Mouse (Mus musculus) CH12.LX (cell line): ENCODE measurements around the gene Eml1. TPM values are rescaled to one million over a fixed set of nuclear protein-coding genes. Genes with fewer than 3 reads are reported as not detected.

Source experiments
- DNase-seq: peaks from one replicate; pipeline ENCODE4 v3.0.0-alpha.2; 2013; ENCODE audit errors: extremely low read depth
- H3K27ac ChIP-seq: 2 replicates; pipeline ENCODE4 v1.5.1; 2012; ENCODE audit warnings: low read depth, mild to moderate bottlenecking, control low read depth, moderate library complexity; ENCODE audit not compliant: insufficient read depth
- H3K27me3 ChIP-seq: replicated peaks from 2 replicates; pipeline ENCODE3; 2012; ENCODE audit warnings: inconsistent platforms
- H3K36me3 ChIP-seq, 2 experiments: replicated peaks in 1 of 2; 2 replicates each; pipeline versions ENCODE3 to v1.6.1; 2012; ENCODE audit warnings: inconsistent platforms in 1 of 2, low read length in 1 of 2, mild to moderate bottlenecking in 1 of 2, mixed read lengths in 1 of 2, moderate library complexity in 1 of 2; ENCODE audit not compliant: control insufficient read depth in 1 of 2, insufficient read depth in 1 of 2
- H3K4me1 ChIP-seq, 2 experiments: 2 replicates each; pipeline ENCODE4 v1.6.1; 2012; ENCODE audit warnings: inconsistent platforms in 1 of 2, moderate library complexity in 1 of 2; ENCODE audit not compliant: insufficient read depth in 2 of 2, control insufficient read depth in 1 of 2
- H3K4me2 ChIP-seq: 2 replicates; pipeline ENCODE4 v1.6.1; 2012; ENCODE audit warnings: low read depth, mild to moderate bottlenecking, control low read depth; ENCODE audit not compliant: poor library complexity, insufficient read depth, severe bottlenecking
- H3K4me3 ChIP-seq, 3 experiments: fragments of 150-350 bp in 1 of 3; sonication (generic) in 1 of 3; replicated peaks in 1 of 3; 2 replicates each; pipeline versions ENCODE3 to v1.5.1; 2011 to 2012; ENCODE audit warnings: low read depth in 2 of 3, low read length in 2 of 3, mild to moderate bottlenecking in 2 of 3, moderate library complexity in 2 of 3, control low read depth in 1 of 3, improper control_type of control experiment in 1 of 3, inconsistent platforms in 1 of 3, mixed read lengths in 1 of 3; ENCODE audit not compliant: poor library complexity in 1 of 3
- H3K79me2 ChIP-seq: replicated peaks from 2 replicates; pipeline ENCODE4 v1.6.1; 2012; ENCODE audit warnings: mild to moderate bottlenecking, moderate library complexity; ENCODE audit not compliant: control insufficient read depth, poor library complexity, insufficient read depth, severe bottlenecking; ENCODE audit errors: extremely low read depth
- H3K9ac ChIP-seq: 2 replicates; pipeline ENCODE4 v1.6.1; 2012; ENCODE audit warnings: low read depth, mild to moderate bottlenecking, control low read depth, moderate library complexity; ENCODE audit not compliant: insufficient read depth
- H3K9me3 ChIP-seq: replicated peaks from 2 replicates; pipeline ENCODE3; 2012; ENCODE audit warnings: low read length, inconsistent platforms, mixed read lengths
- BHLHE40 ChIP-seq: IDR thresholded peaks from 2 replicates; pipeline ENCODE4 v1.6.1; 2011; ENCODE audit warnings: mild to moderate bottlenecking, low read depth, low read length, improper control_type of control experiment
- CHD1 ChIP-seq: IDR thresholded peaks from 2 replicates; pipeline ENCODE4 v1.6.1; 2012; ENCODE audit warnings: low read depth, low read length, improper control_type of control experiment, inconsistent platforms
- CHD2 ChIP-seq: IDR thresholded peaks from 2 replicates; pipeline ENCODE4 v1.6.1; 2011; ENCODE audit warnings: low read length, improper control_type of control experiment
- CTCF ChIP-seq, 2 experiments: IDR thresholded peaks in 1 of 2; conservative IDR thresholded peaks in 1 of 2; 2 replicates each; pipeline ENCODE4 v1.5.1; 2011 to 2012; ENCODE audit warnings: low read depth in 2 of 2, low read length in 2 of 2, improper control_type of control experiment in 1 of 2, inconsistent platforms in 1 of 2, mild to moderate bottlenecking in 1 of 2, moderate library complexity in 1 of 2
- ELF1 ChIP-seq: IDR thresholded peaks from 2 replicates; pipeline ENCODE4 v1.6.1; 2014; ENCODE audit warnings: low read depth, mild to moderate bottlenecking, inconsistent platforms, low read length, improper control_type of control experiment
- HCFC1 ChIP-seq: IDR thresholded peaks from 2 replicates; pipeline ENCODE4 v1.6.1; 2012; ENCODE audit warnings: low read depth, mild to moderate bottlenecking, inconsistent platforms, low read length, improper control_type of control experiment
- JUN ChIP-seq: IDR thresholded peaks from 2 replicates; pipeline ENCODE4 v1.6.1; 2011; ENCODE audit warnings: low read depth, mild to moderate bottlenecking, low read length, improper control_type of control experiment, moderate library complexity; ENCODE audit not compliant: insufficient read depth
- JUND ChIP-seq: conservative IDR thresholded peaks from 2 replicates; pipeline ENCODE4 v1.6.1; 2011; ENCODE audit warnings: low read depth, low read length, improper control_type of control experiment
- KAT2A ChIP-seq: IDR thresholded peaks from 2 replicates; pipeline ENCODE4 v1.6.1; 2012; ENCODE audit warnings: low read length, improper control_type of control experiment, inconsistent platforms; ENCODE audit not compliant: insufficient replicate concordance
- MAFK ChIP-seq: IDR thresholded peaks from 2 replicates; pipeline ENCODE4 v1.6.1; 2011; ENCODE audit warnings: low read length, improper control_type of control experiment; ENCODE audit not compliant: insufficient replicate concordance
- MAX ChIP-seq: IDR thresholded peaks from 2 replicates; pipeline ENCODE4 v1.6.1; 2011; ENCODE audit warnings: low read length, improper control_type of control experiment
- MAZ ChIP-seq: IDR thresholded peaks from 2 replicates; pipeline ENCODE4 v1.6.1; 2012; ENCODE audit warnings: low read depth, mild to moderate bottlenecking, inconsistent platforms, low read length, improper control_type of control experiment, moderate library complexity
- MXI1 ChIP-seq: IDR thresholded peaks from 2 replicates; pipeline ENCODE4 v1.6.1; 2011; ENCODE audit warnings: mild to moderate bottlenecking, low read depth, low read length, improper control_type of control experiment
- MYC ChIP-seq: IDR thresholded peaks from 2 replicates; pipeline ENCODE4 v1.6.1; 2011; ENCODE audit warnings: low read depth, mild to moderate bottlenecking, improper control_type of control experiment, low read length
- NELFE ChIP-seq: IDR thresholded peaks from 2 replicates; pipeline ENCODE4 v1.6.1; 2011; ENCODE audit warnings: low read depth, low read length, improper control_type of control experiment
- NRF1 ChIP-seq: IDR thresholded peaks from 2 replicates; pipeline ENCODE4 v1.6.1; 2014; ENCODE audit warnings: low read depth, mild to moderate bottlenecking, inconsistent platforms, low read length, improper control_type of control experiment, moderate library complexity
- POLR2A ChIP-seq: IDR thresholded peaks from 2 replicates; pipeline ENCODE4 v1.6.1; 2011; ENCODE audit warnings: low read depth, mild to moderate bottlenecking, improper control_type of control experiment, low read length
- SIN3A ChIP-seq: IDR thresholded peaks from 2 replicates; pipeline ENCODE4 v1.6.1; 2012; ENCODE audit warnings: low read length, improper control_type of control experiment, inconsistent platforms
- TBP ChIP-seq: conservative IDR thresholded peaks from 2 replicates; pipeline ENCODE4 v1.6.1; 2011; ENCODE audit warnings: low read depth, low read length, improper control_type of control experiment
- TCF12 ChIP-seq: IDR thresholded peaks from 2 replicates; pipeline ENCODE4 v1.6.1; 2014; ENCODE audit warnings: low read depth, mild to moderate bottlenecking, inconsistent platforms, low read length, improper control_type of control experiment
- USF2 ChIP-seq: conservative IDR thresholded peaks from 2 replicates; pipeline ENCODE4 v1.6.1; 2011; ENCODE audit warnings: low read depth, low read length, improper control_type of control experiment
- ZC3H11A ChIP-seq: IDR thresholded peaks from 2 replicates; pipeline ENCODE4 v1.6.1; 2012; ENCODE audit warnings: low read depth, mild to moderate bottlenecking, inconsistent platforms, low read length, improper control_type of control experiment
- ZKSCAN1 ChIP-seq: IDR thresholded peaks from 2 replicates; pipeline ENCODE4 v1.6.1; 2012; ENCODE audit warnings: low read depth, inconsistent platforms, low read length, improper control_type of control experiment, borderline replicate concordance
- ZMIZ1 ChIP-seq: IDR thresholded peaks from 2 replicates; pipeline ENCODE4 v1.6.1; 2012; ENCODE audit warnings: low read depth, mild to moderate bottlenecking, inconsistent platforms, low read length, improper control_type of control experiment
- ZNF384 ChIP-seq: IDR thresholded peaks from 2 replicates; pipeline ENCODE4 v1.6.1; 2012; ENCODE audit warnings: low read depth, low read length, improper control_type of control experiment, inconsistent platforms
- dilution Hi-C: fragments of 300-500 bp; cut with MboI; formaldehyde crosslinking; loops from 2 replicates; pipeline ENCODE4 v1.14.3; 2020; ENCODE audit warnings: low sequenced_read_pairs; ENCODE audit not compliant: extremely low pct_unique_long_range_greater_than_20kb, extremely low pct_ligation_motif_present
- in situ Hi-C: fragments of 300-500 bp; cut with MboI; formaldehyde crosslinking; loops from 3 replicates; pipeline ENCODE4 v1.14.3; 2019; ENCODE audit warnings: low sequenced_read_pairs, low pct_ligation_motif_present, low pct_unique_long_range_greater_than_20kb, mixed read lengths
- polyA plus RNA-seq: library from polyadenylated mRNA; unstranded; fragments of >175 nt; gene quantifications from 2 replicates; pipeline ENCODE4 v1.2.1, GENCODE M21; 2012; ENCODE audit warnings: low read depth; ENCODE audit not compliant: insufficient read length
- total RNA-seq, 2 experiments: library from RNA; depleted of rRNA; stranded (reverse); fragments of 300-350 nt in 1 of 2; fragments of >200 nt in 1 of 2; gene quantifications; 2 replicates each; pipeline ENCODE4 v1.2.3; 2012 to 2014

Eml1 gene
- total and polyA plus RNA-seq, 3 experiments = not detected

GRCm38 (mm10) chr12:108554120-108554841 is 183.5 kb downstream of the Eml1 start, which contains the start of gene Evl:
Gene Evl, plus strand, starts transcription at chr12:108554720.
- Histone ChIP-seq H3K4me2 (no peak within 1 kb of the TSS), H3K4me1 (no peaks in the 10 kb centered on the region), H3K36me3 (no peaks in the 10 kb centered on the region), H3K4me3 (no peak within 1 kb of the TSS), H3K9ac (no peak within 1 kb of the TSS), H3K79me2 (no peaks in the 10 kb centered on the region)
- dilution Hi-C loops (no loop called here), in situ Hi-C loops (no loop called here)
- no peak for DNase-seq
- TF ChIP-seq NELFE (no peak), MAFK (no peak), MAZ (no peak), POLR2A (no peak), JUND (no peak), NRF1 (no peak), CHD2 (no peak), MAX (no peak), SIN3A (no peak), BHLHE40 (no peak), ZKSCAN1 (no peak)
- TF ChIP-seq, all 38 proteins: peak for 0
- peaks cover 65% of the 10 kb centered on the region for H3K27me3 ChIP-seq
- H3K27ac ChIP-seq = no peak within 1 kb of the TSS
- peaks cover 6% of the 10 kb centered on the region for H3K9me3 ChIP-seq

- DNase-seq = no peak
These were observed 184.3 kb downstream of the Eml1 start for GRCm38 (mm10) chr12:108554861-108555556.

More at GRCm38 (mm10) chr12:108554861-108555556, 184.3 kb downstream of the Eml1 start:
- H3K4me1 ChIP-seq = no peaks in the 10 kb centered on the region
- no peak for TF ChIP-seq ZMIZ1
- TF ChIP-seq MAZ = no peak
- no peak for TF ChIP-seq MYC
- no peak for TF ChIP-seq CTCF (conservative IDR thresholded peaks at IDR 0.05 in 1 of 2, IDR thresholded peaks at IDR 0.05 in 1 of 2; ENCODE audit: low read depth in 2 of 2, low read length in 2 of 2)
- no peak for TF ChIP-seq CHD1
- no peak for TF ChIP-seq MXI1
- no peak for TF ChIP-seq TCF12
- no peak for TF ChIP-seq USF2
- TF ChIP-seq CHD2 = no peak
- TF ChIP-seq ZC3H11A = no peak
- TF ChIP-seq ZNF384 = no peak
- TF ChIP-seq BHLHE40 = no peak
- no peak for TF ChIP-seq JUN
- TF ChIP-seq SIN3A = no peak
- no peak for TF ChIP-seq KAT2A
- no peak for TF ChIP-seq TBP
- TF ChIP-seq ELF1 = no peak
- no peak for TF ChIP-seq HCFC1
- in situ Hi-C loops (no loop called here), dilution Hi-C loops (no loop called here)
- H3K27me3 ChIP-seq = peaks cover 65% of the 10 kb centered on the region
- H3K4me2 ChIP-seq = no peak overlapping the region
- H3K9ac ChIP-seq = no peak overlapping the region
- H3K4me3 ChIP-seq = no peak overlapping the region
- H3K79me2 ChIP-seq = no peaks in the 10 kb centered on the region
- no peak overlapping the region for H3K27ac ChIP-seq
- H3K36me3 ChIP-seq = no peaks in the 10 kb centered on the region
- H3K9me3 ChIP-seq = peaks cover 6% of the 10 kb centered on the region
